Mouse (Mus musculus) heart, postnatal 36 days (tissue): ENCODE data around the gene Vps8. TPM values are rescaled to one million over a fixed set of nuclear protein-coding genes. Genes with fewer than 3 reads are reported as not detected.

Experiments
- DNase-seq, 2 experiments: peaks; one replicate each; pipeline ENCODE4 v3.0.0; 2021 to 2022
- intact Hi-C: fragments of 180-260 bp; cut with DNase I; formaldehyde crosslinking; loops from one replicate; pipeline ENCODE4 v1.15.1; 2025
- total RNA-seq, 2 experiments: library from RNA; stranded (reverse); gene quantifications; 2 replicates each; pipeline ENCODE4 v1.2.3; 2021

Gene Vps8
- total RNA-seq, 2 experiments from 2014 or later = 19.9 to 27.9 TPM

DNA sequence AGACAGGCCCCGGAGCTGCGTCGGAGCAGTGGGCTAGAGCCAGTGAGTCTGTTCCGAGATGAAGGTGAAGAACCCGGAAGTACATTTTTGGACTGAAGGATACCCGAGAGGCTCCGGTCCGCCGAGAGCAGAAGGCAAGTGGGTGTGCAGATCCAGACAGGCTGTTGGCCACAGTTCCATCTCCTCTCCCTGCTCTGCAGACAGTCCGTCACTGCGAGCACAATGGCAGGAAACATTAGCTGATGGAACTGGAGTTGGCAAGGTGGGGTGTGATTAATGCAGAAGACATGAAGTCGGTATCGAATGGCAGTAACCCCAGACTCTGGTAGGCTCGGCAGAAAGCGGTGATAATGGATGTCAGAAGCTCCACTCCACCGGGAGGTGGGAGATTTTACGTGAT, 20.9 kb upstream of the Vps8 start:
- intact Hi-C loops = no loop called here
- DNase-seq = peak in 1 of 2 experiments; percentile 26

GRCm38 (mm10) chr16:21403402-21403801, 19.5 kb upstream of the Vps8 start:
- intact Hi-C loops = no loop called here

DNA sequence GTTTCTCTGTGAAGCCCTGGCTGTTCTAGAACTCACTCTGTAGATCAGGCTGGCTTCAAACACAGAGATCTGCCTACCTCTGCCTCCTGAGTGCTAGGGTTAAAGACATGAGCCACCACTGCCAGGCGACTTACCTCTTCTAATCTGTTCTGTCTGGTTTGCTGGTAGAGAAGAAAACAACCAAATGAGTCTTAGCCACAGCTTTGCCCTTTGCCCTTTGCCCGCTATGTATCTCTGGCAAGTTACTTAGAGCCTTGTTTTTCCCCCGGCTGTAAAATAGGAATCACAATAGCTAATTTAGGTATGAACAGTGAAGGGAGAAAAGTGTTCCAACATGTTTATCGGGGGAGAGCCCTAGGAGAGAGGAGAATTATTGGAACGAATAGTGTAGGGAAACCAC, 18.3 kb upstream of the Vps8 start:
- intact Hi-C loops = no loop called here
- DNase-seq = no peak

More at GRCm38 (mm10) chr16:21403402-21403801, 19.5 kb upstream of the Vps8 start:
- no peak for DNase-seq

DNA sequence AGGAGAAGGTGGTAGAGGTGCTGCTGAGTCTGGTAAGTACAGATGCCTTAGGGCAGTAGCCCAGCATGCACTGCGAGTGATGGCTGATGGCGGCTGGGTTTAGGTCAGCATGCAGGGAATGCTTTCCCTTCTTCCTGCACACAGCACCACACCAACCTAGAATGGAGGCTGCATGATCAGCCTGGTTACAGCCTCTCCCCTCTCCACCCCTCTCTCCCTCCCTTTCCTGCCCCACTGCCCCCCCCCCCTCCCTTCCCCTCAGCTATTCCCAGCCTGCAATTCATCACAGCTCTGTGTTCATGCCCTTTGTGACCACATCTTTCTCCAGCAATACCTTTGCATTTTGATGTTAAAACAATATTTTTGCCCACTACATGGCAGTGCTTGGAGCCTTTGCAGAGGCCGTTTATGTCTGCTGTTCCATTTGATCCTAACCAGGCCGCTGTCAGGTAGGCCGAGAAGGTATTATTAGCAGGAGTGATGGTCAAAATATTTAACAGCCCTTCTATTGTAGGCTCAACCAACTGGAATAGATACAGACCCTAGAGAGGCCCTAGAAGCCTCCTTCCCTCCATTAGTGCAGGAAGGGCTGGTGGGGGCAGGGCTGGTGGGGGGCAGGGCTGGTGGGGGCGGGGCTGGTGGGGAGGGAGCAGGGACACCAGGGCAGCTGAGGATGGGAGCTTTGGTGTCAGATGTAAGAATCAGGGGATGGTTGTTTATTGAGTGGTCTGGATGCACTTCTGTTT, 17.5 kb upstream of the Vps8 start:
- intact Hi-C loops = no loop called here
- no peak for DNase-seq

- intact Hi-C loops = no loop called here
- DNase-seq = no peak
Measured at GRCm38 (mm10) chr16:21406136-21406535, 16.8 kb upstream of the Vps8 start.

DNA sequence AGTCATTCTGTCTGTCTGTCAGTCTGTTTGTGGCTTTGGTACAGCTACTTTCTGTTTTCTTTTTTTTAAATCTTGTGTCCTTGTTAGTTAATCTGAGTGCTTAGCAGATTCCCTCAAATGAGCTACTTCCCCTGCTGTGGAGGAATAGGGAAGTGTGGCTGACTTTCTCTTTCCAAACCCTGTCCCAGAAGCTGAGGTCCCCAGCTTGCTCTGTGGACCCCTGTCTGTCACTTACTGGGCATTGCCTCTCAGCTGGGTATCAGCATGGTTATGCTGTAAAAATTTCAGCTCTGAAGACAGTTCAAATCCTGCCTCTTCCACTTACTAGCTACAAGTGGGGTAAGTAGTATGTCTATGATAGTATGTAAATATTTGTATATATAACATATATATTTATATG, 11.1 kb upstream of the Vps8 start:
- no peak for DNase-seq
- intact Hi-C loops = loop anchor here (1.0 kb wide), 2 partner anchors 18 to 207 kb away; partner anchors contain the start of gene Ephb3

GRCm38 (mm10) chr16:21412593-21413047, 10.3 kb upstream of the Vps8 start:
- DNase-seq = peak; percentile 71 to 80
- intact Hi-C loops = loop anchor here (1.0 kb wide), 2 partner anchors 19 to 208 kb away; partner anchors contain the start of gene Ephb3

GRCm38 (mm10) chr16:21413819-21414218, 9.1 kb upstream of the Vps8 start:
- no peak for DNase-seq
- intact Hi-C loops = no loop called here

DNA sequence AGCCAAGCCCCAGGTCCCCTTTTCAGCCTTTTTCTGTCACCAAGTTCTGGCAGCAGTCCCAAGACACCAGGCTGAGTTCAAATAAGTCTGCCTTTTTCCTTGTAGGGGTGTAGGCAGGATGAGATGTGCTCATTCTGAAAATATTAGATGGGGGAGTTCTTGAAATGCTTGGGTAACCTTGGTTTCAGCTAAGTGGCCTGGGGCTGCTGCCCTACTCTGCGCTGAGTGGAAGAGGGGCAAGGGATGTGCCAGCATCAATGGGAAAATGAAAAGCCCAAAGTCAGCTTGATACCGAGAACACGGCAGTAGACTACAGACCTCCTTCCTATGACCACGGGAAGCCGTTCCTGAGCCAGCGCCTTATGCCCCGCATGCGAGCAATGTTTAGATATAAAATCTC, 7.8 kb upstream of the Vps8 start:
- intact Hi-C loops = no loop called here
- DNase-seq = no peak

GRCm38 (mm10) chr16:21418012-21418411, 4.9 kb upstream of the Vps8 start:
- intact Hi-C loops = no loop called here
- no peak for DNase-seq

DNA sequence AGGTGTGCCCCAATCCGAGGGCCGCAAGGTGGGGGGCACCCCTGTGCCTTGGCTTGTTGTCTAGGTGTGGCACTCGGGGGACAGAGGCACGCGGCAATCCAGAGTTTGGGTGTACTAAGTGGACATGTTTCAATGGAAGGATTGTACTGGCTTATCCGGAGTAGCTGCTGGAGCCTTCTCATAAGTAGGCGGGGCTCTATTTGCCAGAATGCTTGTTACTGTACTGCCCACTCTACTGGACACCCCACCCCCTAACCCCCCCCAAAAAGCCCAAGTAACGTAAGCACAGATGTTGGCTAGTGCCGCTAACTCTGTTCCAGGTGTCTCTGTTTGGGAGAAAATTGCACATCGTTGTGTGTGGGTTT, 610 bp downstream of the Vps8 start:
- intact Hi-C loops = no loop called here

GRCm38 (mm10) chr16:21428131-21428530, 5.2 kb downstream of the Vps8 start:
- intact Hi-C loops = no loop called here
- DNase-seq = no peak

More for the DNA sequence above, 610 bp downstream of the Vps8 start:
- no peak for DNase-seq

GRCm38 (mm10) chr16:21430377-21431060, 7.6 kb downstream of the Vps8 start:
- intact Hi-C loops = no loop called here
- no peak for DNase-seq

DNA sequence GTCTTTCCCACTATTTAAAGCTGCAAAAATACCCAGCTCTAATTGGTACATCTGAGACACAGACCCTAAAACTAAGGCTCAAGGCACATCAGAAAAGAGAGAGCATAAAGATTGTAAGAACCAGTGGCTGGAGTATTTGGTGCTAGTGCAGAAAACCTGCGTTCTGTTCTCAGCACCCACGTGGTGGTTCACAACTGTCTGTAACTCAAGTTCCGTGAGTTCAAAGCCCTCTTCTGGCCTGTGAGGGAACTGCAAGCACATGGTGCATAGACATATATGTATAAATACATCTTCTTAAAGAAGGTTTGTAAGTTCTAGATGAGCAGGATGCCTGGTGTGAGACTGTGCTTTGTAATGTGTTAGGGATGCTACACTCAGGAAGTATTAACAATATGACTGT, 8.7 kb downstream of the Vps8 start:
- intact Hi-C loops = no loop called here

DNA sequence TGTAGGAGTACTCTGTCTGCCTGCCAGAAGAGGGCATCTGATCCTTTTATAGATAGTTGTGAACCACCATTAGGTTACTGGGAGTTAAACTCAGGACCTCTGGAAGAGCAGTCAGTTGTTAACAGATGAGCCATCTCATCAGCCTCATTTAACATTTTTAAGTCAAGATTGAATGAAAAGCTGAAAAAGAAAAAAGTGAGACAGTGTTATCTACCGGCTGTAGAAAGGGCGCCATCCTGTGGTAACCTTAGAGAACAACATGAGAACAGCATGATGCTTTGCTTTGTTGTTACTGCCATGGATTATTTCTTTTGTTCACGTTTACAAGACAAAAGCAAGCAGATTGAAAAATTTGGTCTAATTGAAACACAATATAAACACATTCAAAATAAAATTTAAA, 10.6 kb downstream of the Vps8 start:
- intact Hi-C loops = no loop called here
- no peak for DNase-seq

More for the DNA sequence above, 8.7 kb downstream of the Vps8 start:
- no peak for DNase-seq

- intact Hi-C loops = no loop called here
- DNase-seq = no peak
Measured at GRCm38 (mm10) chr16:21441012-21441411, 18.1 kb downstream of the Vps8 start.

DNA sequence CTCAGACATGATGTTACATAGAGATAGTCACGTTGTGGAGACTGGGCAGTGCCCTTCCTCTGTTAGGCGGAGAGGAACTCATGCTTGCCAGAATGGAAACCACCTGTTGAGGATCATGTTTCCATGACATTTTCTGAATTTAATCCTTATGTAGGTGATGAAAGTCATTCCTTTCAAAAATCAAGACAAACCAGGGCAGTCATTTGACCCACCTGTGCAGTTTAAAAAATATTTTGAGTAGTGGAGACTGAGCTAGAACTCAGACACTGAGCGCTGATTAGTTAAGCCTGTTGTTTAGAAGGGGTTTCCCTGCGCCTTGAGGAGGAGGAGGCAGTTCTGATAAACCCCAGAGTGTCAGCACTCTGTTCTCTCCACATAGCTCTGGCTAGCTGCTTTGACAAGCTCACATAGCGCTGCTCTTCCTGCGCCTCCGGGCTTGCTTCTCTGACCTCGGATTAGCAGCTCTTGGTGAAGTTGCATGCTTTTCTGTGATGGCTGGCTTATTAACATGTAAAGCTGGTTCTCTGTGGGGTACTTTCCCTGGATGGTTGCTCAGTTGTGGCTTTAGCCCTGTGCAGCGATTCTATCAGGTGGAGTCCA, 22.2 kb downstream of the Vps8 start:
- intact Hi-C loops = no loop called here

GRCm38 (mm10) chr16:21447447-21447846, 24.5 kb downstream of the Vps8 start:
- intact Hi-C loops = no loop called here

More for the DNA sequence above, 22.2 kb downstream of the Vps8 start:
- DNase-seq = no peak

GRCm38 (mm10) chr16:21448464-21448863, 25.5 kb downstream of the Vps8 start:
- intact Hi-C loops = no loop called here
- DNase-seq = no peak

More at GRCm38 (mm10) chr16:21447447-21447846, 24.5 kb downstream of the Vps8 start:
- no peak for DNase-seq

DNA sequence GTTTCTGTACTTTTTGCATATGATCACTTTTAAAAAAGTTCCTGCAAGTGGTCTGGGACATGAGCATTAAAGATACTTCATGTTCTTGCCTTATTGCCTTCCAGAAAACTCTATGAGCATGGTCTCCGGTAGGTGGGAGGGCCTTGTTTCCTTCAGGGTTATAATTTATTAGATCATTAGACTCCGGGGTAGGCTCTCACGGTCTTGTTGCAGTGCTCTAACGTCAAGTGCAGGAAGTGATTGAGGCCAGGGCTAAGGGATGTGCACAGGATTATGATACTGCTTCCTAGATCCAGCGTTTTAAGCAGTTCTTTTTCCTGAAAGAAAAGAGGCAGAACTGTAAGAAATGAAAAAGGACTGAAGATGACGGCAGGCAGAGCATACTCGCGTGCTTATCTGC, 27.0 kb downstream of the Vps8 start:
- intact Hi-C loops = no loop called here
- DNase-seq = no peak

DNA sequence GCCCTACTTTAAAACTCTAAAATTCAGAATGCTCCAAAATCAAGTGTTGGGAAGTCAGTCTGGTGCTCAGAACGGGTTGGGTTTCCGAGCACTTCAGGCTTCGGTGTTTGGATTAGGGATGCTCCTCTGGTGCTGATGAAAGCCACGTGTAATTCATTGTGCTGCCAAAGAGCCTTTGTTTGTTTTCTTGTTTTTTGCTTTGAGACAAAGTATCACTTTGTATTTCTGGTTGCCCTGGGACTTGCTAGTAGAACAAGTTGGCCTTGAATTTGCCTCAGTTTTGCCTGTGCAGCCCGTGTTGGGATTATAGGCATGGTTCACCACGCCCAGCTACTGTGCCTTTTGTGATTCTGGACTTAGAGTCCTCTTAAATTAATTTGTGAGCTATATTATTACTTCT, 29.7 kb downstream of the Vps8 start:
- DNase-seq = no peak
- intact Hi-C loops = no loop called here
